Mouse (Mus musculus): ENCODE data around the gene Atxn7l1. TPM values are rescaled to one million over a fixed set of nuclear protein-coding genes. Genes with fewer than 3 reads are reported as not detected.

Gene Atxn7l1
- polyA plus RNA-seq, 1 experiment from 2014 or later = 7.8 TPM

DNA sequence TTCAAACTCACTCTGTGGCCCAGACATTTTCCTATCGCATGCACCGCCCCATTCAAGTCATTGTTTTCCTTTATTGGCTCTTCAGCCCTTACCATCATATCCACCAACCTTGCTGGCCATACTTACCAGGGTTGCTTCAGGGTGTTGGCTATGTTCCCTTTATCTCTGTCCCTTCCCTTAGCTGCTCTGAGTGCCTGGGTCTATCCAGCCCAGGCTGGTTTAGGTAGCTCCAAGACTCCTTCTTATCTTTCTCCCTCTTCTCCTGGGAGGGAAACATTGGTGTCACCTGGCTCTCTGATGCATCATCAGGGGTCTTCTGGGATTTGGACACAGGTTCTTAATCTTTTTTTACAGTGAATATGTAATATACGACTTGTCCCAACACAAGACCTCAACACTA, 36.6 kb downstream of the Atxn7l1 start:
- Histone ChIP-seq H3K4me1 (replicated peaks) (peaks cover 5% of the 10 kb centered on the region; the same call in 1 of the 2 replicates), H3K4me3 (no peak overlapping the region), H3K9me3 (replicated peaks) (no peaks in the 10 kb centered on the region), H3K4me2 (no peak overlapping the region), H3K27me3 (no peaks in the 10 kb centered on the region), H3K9ac (no peak overlapping the region), H3K36me3 (no peaks in the 10 kb centered on the region), H3K27ac (no peak overlapping the region)
- ATAC-seq (replicated peaks; ENCODE audit: insufficient number of reproducible peaks, insufficient read depth, low FRiP score, low read depth) = no peak
- WGBS = 91% methylated on average over 3 of the region's 3 CpGs

DNA sequence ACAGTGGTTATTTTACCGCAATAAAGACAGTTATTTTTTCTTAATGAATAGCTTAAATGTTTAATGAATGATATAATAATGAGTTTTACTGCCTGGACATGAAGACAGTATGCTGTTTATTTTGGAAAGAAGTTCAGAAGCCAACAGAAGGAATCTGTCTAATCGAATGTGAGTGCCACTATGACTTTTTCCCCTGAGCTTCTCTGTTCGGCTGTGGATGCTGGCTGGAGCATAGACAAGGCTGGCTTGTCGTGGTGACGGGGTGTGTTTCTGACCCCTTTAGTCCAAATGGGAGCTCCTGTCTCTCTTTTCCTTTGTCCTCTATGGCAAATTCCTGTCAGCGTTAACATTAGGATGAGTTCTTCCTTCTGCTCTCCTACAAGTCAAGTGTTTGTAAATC, 37.6 kb downstream of the Atxn7l1 start:
- Histone ChIP-seq H3K4me3 (no peak overlapping the region), H3K27me3 (no peaks in the 10 kb centered on the region), H3K36me3 (no peaks in the 10 kb centered on the region), H3K9ac (no peak overlapping the region), H3K4me2 (no peak overlapping the region), H3K9me3 (replicated peaks) (no peaks in the 10 kb centered on the region), H3K27ac (no peak overlapping the region), H3K4me1 (replicated peaks) (peaks cover 5% of the 10 kb centered on the region; the same call in 1 of the 2 replicates)
- ATAC-seq (replicated peaks; ENCODE audit: insufficient number of reproducible peaks, insufficient read depth, low FRiP score, low read depth) = no peak
- WGBS = 41% methylated on average over 6 of the region's 6 CpGs

GRCm38 (mm10) chr12:33186331-33186730, 38.8 kb downstream of the Atxn7l1 start:
- Histone ChIP-seq H3K27me3 (no peaks in the 10 kb centered on the region), H3K27ac (no peak overlapping the region), H3K4me1 (replicated peaks) (peaks cover 11% of the 10 kb centered on the region; the same call in 1 of the 2 replicates), H3K9me3 (replicated peaks) (no peaks in the 10 kb centered on the region), H3K36me3 (no peaks in the 10 kb centered on the region), H3K9ac (no peak overlapping the region), H3K4me3 (no peak overlapping the region), H3K4me2 (no peak overlapping the region)
- no peak for ATAC-seq (replicated peaks; ENCODE audit: insufficient number of reproducible peaks, insufficient read depth, low FRiP score, low read depth)
- 84% methylated on average over 2 of the region's 2 CpGs for WGBS

DNA sequence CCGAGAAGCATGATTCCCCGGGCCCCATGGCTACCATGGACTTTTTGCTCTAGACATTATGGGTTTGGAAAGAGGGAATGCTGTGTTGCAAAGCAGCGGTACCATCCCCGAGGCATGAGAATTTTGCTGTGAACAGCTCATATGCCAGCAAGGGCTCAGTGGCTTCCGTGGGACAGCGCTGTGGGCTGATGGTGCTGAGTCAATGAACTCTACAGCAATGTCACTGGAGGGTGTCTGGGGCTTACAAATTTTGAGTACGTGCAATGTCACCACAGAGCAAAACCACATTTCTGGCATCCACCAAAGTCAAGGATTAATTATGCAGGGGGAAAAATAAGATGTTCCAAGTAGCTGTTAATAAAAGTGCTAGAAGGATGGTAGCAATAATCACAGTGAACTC, 42.6 kb downstream of the Atxn7l1 start:
- no peak overlapping the region for H3K27ac ChIP-seq
- no peaks in the 10 kb centered on the region for H3K36me3 ChIP-seq
- H3K27me3 ChIP-seq = no peaks in the 10 kb centered on the region
- H3K4me1 ChIP-seq (replicated peaks) = peaks cover 24% of the 10 kb centered on the region
- H3K9ac ChIP-seq = no peak overlapping the region
- H3K4me2 ChIP-seq = no peak overlapping the region
- no peak for ATAC-seq (replicated peaks; ENCODE audit: insufficient number of reproducible peaks, insufficient read depth, low FRiP score, low read depth)
- 88% methylated on average over 7 of the region's 7 CpGs for WGBS
- H3K9me3 ChIP-seq (replicated peaks) = no peaks in the 10 kb centered on the region
- H3K4me3 ChIP-seq = no peak overlapping the region

- Histone ChIP-seq H3K36me3 (no peaks in the 10 kb centered on the region), H3K9ac (no peak overlapping the region), H3K27ac (no peak overlapping the region), H3K4me3 (no peak overlapping the region), H3K9me3 (replicated peaks) (no peaks in the 10 kb centered on the region), H3K4me2 (no peak overlapping the region), H3K4me1 (replicated peaks) (peaks cover 22% of the 10 kb centered on the region), H3K27me3 (no peaks in the 10 kb centered on the region)
- WGBS = 76% methylated on average over 6 of the region's 6 CpGs
- ATAC-seq (replicated peaks; ENCODE audit: insufficient number of reproducible peaks, insufficient read depth, low FRiP score, low read depth) = no peak
These were observed 43.1 kb downstream of the Atxn7l1 start for GRCm38 (mm10) chr12:33190633-33191032.

DNA sequence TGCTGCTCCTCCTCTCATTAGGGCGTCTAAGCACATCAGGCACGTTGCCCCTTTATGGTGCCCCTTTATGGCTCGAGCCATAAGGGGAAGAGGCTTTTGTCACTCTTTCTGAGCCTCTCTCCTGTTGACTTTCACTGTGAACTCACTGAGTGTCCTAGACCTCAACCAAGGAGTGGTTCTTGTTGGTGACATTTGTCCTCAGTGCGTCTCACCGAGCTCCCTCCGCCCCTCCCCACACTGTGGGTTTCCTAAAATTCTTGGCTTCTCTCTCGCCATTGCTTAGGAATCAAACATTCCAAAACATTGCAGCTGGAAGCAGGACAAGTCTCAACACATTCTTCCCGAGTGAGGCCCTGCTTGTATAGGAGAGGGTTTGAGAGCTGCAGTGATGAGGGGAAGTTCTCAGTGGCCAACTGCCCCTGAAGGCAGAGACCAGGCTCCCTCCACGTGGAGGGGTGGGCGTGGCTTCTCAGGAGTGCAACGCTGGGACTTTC, 46.0 kb downstream of the Atxn7l1 start:
- no peak overlapping the region for H3K4me3 ChIP-seq
- H3K4me2 ChIP-seq = peak overlapping the region; percentile 37
- no peaks in the 10 kb centered on the region for H3K36me3 ChIP-seq
- ATAC-seq (replicated peaks; ENCODE audit: insufficient number of reproducible peaks, insufficient read depth, low FRiP score, low read depth) = peak; percentile 75
- peaks cover 33% of the 10 kb centered on the region for H3K4me1 ChIP-seq (replicated peaks)
- peak overlapping the region; percentile 39 for H3K27ac ChIP-seq
- no peaks in the 10 kb centered on the region for H3K27me3 ChIP-seq
- H3K9ac ChIP-seq = no peak overlapping the region
- 25% methylated on average over 11 of the region's 11 CpGs for WGBS
- H3K9me3 ChIP-seq (replicated peaks) = no peaks in the 10 kb centered on the region; the same call in 1 of the 2 replicates

GRCm38 (mm10) chr12:33195175-33195574, 47.7 kb downstream of the Atxn7l1 start:
- Histone ChIP-seq H3K4me3 (no peak overlapping the region), H3K27me3 (no peaks in the 10 kb centered on the region), H3K36me3 (no peaks in the 10 kb centered on the region), H3K4me1 (replicated peaks) (peaks cover 33% of the 10 kb centered on the region), H3K27ac (no peak overlapping the region), H3K9ac (no peak overlapping the region), H3K9me3 (replicated peaks) (no peaks in the 10 kb centered on the region; the same call in 1 of the 2 replicates), H3K4me2 (no peak overlapping the region)
- 68% methylated on average over 8 of the region's 8 CpGs for WGBS
- ATAC-seq (replicated peaks; ENCODE audit: insufficient number of reproducible peaks, insufficient read depth, low FRiP score, low read depth) = no peak

DNA sequence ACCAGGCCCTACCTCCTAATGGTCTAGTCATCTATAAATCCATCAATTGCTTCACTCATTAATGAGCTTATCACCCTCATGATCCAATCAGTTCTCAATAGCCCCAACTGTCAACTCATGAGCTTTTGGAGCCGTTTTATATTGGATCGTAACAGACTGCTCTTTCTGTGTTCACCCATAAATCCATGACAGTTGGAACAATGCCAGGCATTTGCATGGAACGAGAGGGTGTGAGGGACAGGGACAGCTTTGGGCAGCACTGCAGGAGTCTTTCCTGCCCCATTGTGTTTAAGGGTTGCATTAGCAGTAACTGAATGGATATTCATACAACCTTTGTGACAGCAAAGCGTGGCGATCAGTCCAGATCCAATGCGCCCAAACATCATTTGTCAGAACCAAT, 49.8 kb downstream of the Atxn7l1 start:
- ATAC-seq (replicated peaks; ENCODE audit: insufficient number of reproducible peaks, insufficient read depth, low FRiP score, low read depth) = no peak
- H3K9ac ChIP-seq = no peak overlapping the region
- no peaks in the 10 kb centered on the region for H3K36me3 ChIP-seq
- no peak overlapping the region for H3K4me3 ChIP-seq
- no peaks in the 10 kb centered on the region for H3K27me3 ChIP-seq
- H3K9me3 ChIP-seq (replicated peaks) = no peaks in the 10 kb centered on the region; the same call in 1 of the 2 replicates
- no peak overlapping the region for H3K4me2 ChIP-seq
- 73% methylated on average over 6 of the region's 6 CpGs for WGBS
- H3K27ac ChIP-seq = no peak overlapping the region
- H3K4me1 ChIP-seq (replicated peaks) = peaks cover 29% of the 10 kb centered on the region

GRCm38 (mm10) chr12:33197746-33198145, 50.3 kb downstream of the Atxn7l1 start:
- whole genome bisulfite sequencing = 64% methylated on average over 6 of the region's 6 CpGs
- Histone ChIP-seq H3K27me3 (no peaks in the 10 kb centered on the region), H3K4me1 (replicated peaks) (peaks cover 29% of the 10 kb centered on the region), H3K27ac (no peak overlapping the region), H3K9me3 (replicated peaks) (no peaks in the 10 kb centered on the region; the same call in 1 of the 2 replicates), H3K4me3 (no peak overlapping the region), H3K9ac (no peak overlapping the region), H3K4me2 (no peak overlapping the region), H3K36me3 (no peaks in the 10 kb centered on the region)
- ATAC-seq (replicated peaks; ENCODE audit: insufficient number of reproducible peaks, insufficient read depth, low FRiP score, low read depth) = no peak

GRCm38 (mm10) chr12:33201068-33201467, 53.6 kb downstream of the Atxn7l1 start:
- Histone ChIP-seq H3K4me3 (no peak overlapping the region), H3K36me3 (no peaks in the 10 kb centered on the region), H3K9me3 (replicated peaks) (no peaks in the 10 kb centered on the region; the same call in 1 of the 2 replicates), H3K9ac (no peak overlapping the region), H3K4me2 (no peak overlapping the region), H3K4me1 (replicated peaks) (peaks cover 16% of the 10 kb centered on the region), H3K27me3 (no peaks in the 10 kb centered on the region), H3K27ac (no peak overlapping the region)
- ATAC-seq (replicated peaks; ENCODE audit: insufficient number of reproducible peaks, insufficient read depth, low FRiP score, low read depth) = no peak
- 88% methylated on average over 6 of the region's 6 CpGs for WGBS

GRCm38 (mm10) chr12:33201491-33202210, 54.2 kb downstream of the Atxn7l1 start:
- Histone ChIP-seq H3K4me1 (replicated peaks) (peaks cover 16% of the 10 kb centered on the region), H3K4me2 (no peak overlapping the region), H3K9ac (no peak overlapping the region), H3K9me3 (replicated peaks) (no peaks in the 10 kb centered on the region; the same call in 1 of the 2 replicates), H3K27ac (no peak overlapping the region), H3K36me3 (no peaks in the 10 kb centered on the region), H3K27me3 (no peaks in the 10 kb centered on the region), H3K4me3 (no peak overlapping the region)
- no peak for ATAC-seq (replicated peaks; ENCODE audit: insufficient number of reproducible peaks, insufficient read depth, low FRiP score, low read depth)
- 65% methylated on average over 7 of the region's 7 CpGs for WGBS

DNA sequence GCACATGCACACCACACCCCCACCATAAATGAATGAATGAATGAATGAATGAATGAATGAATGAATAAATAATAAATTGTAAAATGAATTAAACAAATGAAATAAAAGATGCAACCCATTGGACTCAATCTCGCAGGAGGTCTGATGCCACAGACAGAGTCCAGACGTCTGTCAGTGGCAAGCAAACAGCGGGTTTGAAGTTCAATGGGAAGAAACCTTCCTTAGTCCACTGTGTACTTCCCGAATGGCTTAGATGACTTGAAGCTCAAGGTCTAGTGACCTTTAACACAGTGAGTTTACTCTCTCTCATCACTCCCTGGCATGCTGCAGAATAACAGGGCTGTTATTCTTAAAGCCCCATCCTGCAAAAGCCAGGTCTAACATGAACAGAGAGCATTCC, 57.8 kb downstream of the Atxn7l1 start:
- H3K4me3 ChIP-seq = no peak overlapping the region
- H3K4me1 ChIP-seq (replicated peaks) = peaks cover 4% of the 10 kb centered on the region; the same call in 1 of the 2 replicates
- 85% methylated on average over 4 of the region's 4 CpGs for WGBS
- ATAC-seq (replicated peaks; ENCODE audit: insufficient number of reproducible peaks, insufficient read depth, low FRiP score, low read depth) = no peak
- no peak overlapping the region for H3K27ac ChIP-seq
- no peaks in the 10 kb centered on the region for H3K27me3 ChIP-seq
- no peak overlapping the region for H3K9ac ChIP-seq
- H3K4me2 ChIP-seq = no peak overlapping the region
- H3K9me3 ChIP-seq (replicated peaks) = no peaks in the 10 kb centered on the region
- no peaks in the 10 kb centered on the region for H3K36me3 ChIP-seq
